Mouse (Mus musculus): ENCODE results near the gene Hsdl2.
"Not testable (repeated sequence)": the region's sequence is repeated elsewhere in the genome, so short reads cannot be mapped to it uniquely, and the experiment has no call there.

The Hsdl2 gene

DNA sequence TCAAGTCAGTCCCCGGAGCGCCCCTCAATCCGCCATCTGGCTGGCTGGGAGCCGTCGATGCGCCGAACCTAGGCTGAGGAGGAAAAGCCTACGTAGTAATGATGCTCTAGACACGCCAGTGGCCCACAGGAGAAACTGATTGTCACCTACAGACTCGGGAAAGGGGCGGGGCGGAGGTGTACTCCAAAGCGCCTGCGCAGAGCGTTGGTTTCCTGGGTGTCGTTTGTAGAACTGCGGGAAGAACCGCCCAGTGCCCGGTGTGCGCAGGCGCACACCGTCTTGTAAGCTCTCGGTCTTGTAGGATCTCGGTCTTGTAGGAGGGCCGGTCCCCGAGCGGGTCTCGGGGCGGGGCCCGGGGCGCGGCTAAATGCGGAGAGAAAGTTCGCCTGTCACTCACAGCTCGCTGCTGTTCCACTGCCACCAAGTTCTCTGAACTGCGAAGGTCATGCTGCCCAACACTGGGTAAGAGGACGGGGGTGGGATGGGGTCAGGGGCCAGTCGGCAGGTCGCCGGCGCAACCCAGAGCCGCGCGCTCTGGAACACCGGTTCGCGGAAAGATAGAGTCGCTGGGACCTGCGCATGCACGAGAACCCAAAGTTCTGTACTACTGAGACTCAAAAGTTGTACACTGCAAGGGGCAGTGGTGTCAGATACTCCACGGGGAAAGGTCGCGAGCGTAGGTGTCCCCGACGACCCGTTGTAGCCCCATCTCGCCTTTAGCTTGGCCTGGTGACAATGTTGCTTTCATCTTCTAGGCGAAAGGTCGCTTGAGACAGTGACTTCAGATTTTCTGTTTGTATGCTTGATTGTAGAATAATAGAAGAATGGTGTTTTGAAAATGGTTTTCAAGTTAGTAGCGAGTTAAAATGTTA is at the start of gene Hsdl2:
Hsdl2 (plus strand) TSS at position 250 of the 872 bp plus-strand sequence.
- DNase-seq (ENCODE audit: low read depth, low spot score) = peak; percentile 100

DNA sequence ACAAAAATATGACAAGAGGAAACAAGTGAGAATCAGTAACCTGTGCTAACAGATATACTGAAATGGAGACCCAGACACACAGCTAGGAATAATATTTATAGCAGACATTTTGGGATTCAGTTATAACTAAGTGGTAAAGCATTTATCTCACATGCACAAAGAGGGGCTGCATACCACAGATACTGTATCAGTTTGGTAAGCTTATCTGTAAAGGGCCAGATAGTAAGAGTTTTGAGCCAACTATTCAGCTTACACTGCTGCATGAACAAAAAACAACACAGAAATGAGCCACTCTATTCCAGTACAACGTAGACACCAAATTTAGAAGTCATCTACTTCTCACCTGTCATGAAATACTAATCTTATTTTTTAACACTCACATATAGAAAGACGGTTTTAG is 48.1 kb upstream of the Hsdl2 start:
- DNase-seq (ENCODE audit: low read depth, low spot score) = no peak

DNA sequence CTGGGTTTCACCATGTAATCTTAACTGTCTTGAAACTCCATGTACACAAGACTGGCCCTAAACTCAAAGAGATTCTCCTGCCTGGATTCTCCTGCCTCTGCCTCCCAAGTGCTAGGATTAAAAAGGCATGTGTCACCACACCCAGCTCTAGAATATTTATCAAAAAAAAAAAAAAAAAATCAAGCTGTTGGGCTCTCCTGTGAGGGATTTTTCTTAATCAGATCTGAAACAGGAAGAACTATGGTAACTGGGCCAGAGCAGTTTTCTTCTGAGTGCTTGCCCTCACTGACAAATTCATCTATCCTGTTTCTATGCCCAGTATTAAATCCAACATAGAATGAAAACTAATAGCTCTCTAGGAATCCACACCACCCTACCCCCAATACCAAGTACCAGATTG is 45.7 kb upstream of the Hsdl2 start:
- DNase-seq (ENCODE audit: low read depth, low spot score) = no peak

DNA sequence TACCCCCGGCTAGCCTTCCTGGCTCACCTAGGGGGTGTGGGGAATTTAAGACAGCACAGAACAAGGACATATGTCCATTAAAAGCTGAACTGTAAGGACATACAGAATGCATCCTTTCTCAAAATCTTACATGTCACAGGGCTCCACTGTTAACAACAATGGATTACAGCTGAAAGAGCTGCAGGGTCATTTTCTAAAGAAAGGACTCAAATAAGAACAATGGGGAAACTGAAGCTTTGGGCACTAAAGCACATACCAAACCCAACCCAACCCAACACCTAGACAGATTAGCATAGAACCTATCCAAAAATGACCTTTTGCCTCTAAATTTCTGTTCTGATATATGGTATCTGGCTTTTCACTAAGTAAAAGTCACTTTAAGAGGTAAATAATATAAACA is 45.1 kb upstream of the Hsdl2 start:
- no peak for DNase-seq (ENCODE audit: low read depth, low spot score)

- no peak for DNase-seq (ENCODE audit: low read depth, low spot score)
Measured at GRCm38 (mm10) chr4:59543006-59543405, 38.4 kb upstream of the Hsdl2 start.

DNA sequence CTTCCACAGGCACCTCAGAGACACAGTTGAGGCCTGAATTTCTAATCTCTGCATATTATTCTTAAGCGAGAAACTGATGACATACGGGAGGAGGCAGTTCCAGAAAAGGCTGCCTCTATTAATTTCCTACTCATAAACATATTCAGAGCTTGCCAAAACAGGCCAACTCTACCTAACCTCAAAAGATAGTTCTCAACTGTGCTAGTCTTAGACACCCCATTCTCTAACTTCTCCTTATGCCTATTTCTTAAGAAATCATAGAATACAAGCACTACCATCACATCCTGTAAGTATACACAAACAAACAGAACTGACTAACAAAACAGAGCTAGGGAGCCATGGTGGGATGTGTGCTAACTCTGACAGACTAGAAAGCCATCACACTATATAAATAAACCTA is 36.7 kb upstream of the Hsdl2 start:
- no peak for DNase-seq (ENCODE audit: low read depth, low spot score)

- DNase-seq (ENCODE audit: low read depth, low spot score) = no peak
Measured at GRCm38 (mm10) chr4:59546285-59547071, 34.9 kb upstream of the Hsdl2 start.

DNA sequence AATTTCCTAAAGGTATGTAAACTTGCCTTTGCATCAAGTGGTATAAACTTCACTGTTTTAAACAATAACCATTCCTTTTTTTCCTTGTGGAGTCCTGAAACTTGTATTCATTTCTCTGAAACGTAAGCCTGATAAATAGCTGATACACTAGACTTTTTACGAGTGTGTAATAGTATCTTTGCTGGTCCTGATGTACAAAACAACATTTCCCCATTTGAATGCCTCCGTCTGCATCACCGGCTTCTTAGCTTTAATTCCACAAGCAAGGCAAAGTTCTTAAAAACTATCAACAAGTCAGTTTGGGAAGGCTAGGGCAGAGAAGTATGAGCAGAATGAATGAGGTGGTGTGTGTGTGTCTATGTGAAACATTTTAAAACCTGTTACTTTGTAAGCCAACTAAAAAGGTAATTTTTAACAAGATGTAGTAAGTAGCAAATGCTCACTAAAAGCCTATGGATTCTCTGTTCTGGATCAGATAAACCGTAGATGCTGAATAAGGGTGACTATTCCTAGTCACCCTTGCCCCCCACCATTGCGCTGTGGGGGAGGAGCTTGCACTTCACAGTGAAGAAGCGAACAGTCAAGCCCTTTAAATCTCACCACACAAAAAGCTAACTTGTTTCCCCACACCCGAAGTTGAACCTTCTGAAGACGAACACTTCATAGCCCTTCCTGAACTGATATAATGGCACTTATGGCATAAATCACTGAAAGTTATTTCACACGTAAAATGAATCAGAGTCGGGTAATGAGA is 34.0 kb upstream of the Hsdl2 start:
- no peak for DNase-seq (ENCODE audit: low read depth, low spot score)

DNA sequence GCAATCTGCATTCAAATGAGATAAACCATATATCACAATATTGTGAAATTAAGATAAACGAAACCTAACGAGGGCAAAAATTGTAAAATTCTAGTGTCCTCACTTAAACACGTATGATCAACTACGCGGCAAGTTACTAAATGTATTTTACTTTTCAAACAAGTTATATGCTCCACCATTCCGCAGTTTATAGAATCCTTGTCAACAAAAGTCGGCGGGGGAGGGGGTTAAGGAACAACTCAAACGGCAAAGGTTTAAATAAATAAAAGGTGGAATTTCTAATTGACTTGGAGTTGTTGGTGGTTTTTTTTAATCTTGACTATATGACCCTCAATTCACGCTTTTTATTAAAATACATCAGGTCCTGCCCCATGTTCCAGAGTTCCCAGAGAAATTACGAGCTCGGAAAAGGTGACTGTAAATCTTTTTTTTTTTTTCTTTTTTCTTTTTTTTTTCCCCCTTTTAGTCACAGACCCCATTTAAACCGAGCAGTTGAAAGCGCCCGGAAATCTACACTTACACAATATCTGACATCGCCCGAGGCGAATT is 33.3 kb upstream of the Hsdl2 start:
- DNase-seq (ENCODE audit: low read depth, low spot score) = no peak

DNA sequence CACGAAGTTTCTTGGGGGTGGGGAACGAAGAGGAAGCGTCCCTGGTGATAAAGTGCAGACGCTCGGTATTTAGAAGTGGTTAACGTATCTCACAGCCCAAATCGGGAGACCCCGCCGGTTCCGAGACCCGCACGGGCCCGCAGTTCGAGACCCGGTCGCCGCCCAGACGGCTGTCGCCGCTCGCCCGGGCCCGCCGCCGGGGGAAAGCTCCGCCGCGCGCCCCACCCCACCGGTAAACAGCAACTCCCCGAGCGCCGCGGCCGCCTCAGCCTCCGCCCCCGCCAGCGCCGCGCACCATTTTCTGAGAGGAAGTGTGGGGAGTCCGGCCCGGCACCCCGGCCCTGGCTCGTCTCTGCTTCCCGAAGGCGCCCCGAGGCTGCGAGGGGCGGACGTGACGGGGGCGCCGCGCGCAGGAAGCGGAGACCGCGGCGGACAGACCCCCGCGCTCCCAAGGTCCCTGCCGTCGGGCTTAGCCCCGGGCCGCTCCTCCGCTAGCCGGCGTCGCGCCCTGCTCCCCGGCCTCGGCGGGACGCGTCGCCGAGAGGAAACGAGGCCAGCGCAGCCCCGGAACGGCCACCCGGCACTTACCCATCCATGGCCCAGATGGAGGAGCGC is 32.7 kb upstream of the Hsdl2 start:
- DNase-seq (ENCODE audit: low read depth, low spot score) = peak; percentile 33

GRCm38 (mm10) chr4:59549175-59549976 is 32.0 kb upstream of the Hsdl2 start, which contains the start of gene Ptbp3:
Gene Ptbp3 (minus strand): TSS chr4:59549364.
- DNase-seq (ENCODE audit: low read depth, low spot score) = peak; percentile 88

DNA sequence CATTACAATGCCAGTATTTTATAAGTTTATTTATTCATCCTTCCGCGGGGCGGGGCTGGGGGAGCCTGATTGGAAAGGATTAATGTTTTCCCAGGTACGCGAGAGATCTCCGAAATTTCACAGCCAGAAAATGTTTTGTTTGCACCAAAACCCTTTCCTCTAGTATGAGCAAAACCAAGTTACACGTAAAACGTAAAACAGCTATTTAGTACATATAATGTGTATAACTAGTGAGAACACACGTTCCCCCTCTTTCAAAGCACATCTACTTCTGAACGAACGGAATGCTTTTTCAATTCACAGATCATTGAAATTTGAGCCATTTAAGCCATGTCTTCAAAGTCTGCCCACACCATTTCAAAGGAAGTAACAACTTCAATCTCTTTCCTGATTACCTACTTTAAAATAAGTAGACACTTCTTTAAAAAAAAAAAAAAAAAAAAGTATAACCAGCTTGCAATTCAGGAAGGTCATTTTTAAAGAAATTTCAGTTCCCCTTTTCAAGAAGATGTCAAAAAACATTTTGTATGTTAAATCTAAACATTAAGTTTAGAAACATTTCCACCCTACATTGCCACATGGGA is 31.3 kb upstream of the Hsdl2 start:
- no peak for DNase-seq (ENCODE audit: low read depth, low spot score)

GRCm38 (mm10) chr4:59551901-59552300 is 29.5 kb upstream of the Hsdl2 start:
- DNase-seq (ENCODE audit: low read depth, low spot score) = no peak

DNA sequence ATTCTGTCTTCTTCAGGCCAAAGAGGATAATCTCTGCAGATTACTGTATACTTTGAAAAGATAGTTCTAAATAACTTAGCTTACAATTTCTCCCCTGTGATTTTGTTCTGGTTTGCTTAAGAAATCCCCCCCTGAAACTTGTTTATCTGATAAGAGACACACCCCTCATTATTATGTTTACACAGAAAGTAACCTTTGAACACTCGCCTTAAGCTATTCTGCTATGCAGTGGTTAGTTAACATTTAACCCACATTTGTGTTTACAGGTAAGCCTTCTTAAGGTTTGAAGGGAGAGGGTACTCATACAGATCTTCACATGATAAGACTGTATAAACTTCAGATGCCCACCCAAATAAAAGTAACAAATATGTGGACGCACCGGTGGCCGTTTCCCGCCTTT is 28.5 kb upstream of the Hsdl2 start:
- no peak for DNase-seq (ENCODE audit: low read depth, low spot score)

DNA sequence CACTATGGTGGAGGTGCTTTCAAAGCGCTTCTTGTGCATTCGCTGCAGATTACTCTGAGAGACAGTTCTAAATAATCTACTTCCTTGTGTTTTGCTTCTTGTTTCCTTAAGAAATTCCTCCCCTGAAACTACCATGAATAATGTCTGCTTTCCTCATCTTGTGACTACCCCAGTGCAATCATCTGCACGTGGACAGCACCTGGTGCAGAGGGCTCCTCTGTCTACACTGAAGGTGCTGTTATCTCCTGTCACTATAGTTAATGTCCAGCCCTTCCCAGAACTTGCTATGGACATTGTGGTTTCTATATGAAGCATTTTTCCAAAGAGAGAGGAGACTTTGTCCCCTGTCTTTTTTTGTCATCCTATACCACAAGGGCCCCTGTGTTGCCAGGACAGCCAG is 27.8 kb upstream of the Hsdl2 start:
- no peak for DNase-seq (ENCODE audit: low read depth, low spot score)

DNA sequence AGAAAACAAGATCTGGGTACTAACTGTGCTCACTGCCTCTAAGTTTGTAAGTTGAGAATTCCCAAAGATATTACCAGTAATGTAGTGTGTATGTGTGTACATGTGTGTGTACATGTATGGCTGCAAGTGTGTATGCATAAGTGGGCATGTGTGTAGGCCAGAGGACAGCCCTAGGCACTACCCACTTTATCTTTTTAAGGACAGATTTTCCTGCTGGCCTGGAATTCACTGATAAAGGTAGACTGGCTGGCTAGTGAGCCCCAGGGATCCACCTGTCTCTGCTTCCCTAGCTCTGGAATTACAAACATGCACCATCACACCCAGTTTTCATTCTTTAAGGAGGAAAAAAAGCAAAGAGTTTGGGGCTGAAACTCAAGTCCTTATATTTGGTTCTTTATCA is 26.2 kb upstream of the Hsdl2 start:
- no peak for DNase-seq (ENCODE audit: low read depth, low spot score)

GRCm38 (mm10) chr4:59557343-59557742 is 24.0 kb upstream of the Hsdl2 start:
- DNase-seq (ENCODE audit: low read depth, low spot score) = not testable (repeated sequence)

DNA sequence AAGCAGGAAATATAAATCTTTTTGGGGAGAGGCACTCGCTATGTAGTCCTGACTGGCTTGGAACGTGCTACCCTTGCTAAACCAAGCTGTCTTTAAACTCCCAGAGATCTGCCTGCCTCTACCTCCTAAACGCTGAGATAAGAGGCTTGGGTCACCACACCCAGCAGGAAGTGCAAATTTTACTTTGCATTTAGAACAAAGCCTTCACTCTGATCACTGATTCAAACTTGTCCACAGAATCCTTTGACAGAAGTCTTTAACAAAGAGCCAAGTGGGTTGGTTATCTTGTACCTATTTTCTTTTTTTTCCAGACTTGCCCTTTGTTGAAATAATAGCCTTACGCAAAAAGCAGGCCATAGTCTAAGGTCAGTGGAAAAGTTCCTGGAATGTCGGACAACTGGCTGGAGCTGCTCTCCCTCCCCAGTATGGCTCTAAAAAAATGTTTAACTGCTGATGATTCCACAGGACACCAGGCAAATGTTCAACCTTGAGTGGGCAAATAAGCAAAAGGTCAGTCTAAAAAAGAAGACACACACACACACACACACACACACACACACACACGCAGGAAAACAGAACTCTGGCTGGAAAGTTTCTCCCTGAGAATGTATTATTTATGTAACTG is 23.2 kb upstream of the Hsdl2 start:
- DNase-seq (ENCODE audit: low read depth, low spot score) = no peak

DNA sequence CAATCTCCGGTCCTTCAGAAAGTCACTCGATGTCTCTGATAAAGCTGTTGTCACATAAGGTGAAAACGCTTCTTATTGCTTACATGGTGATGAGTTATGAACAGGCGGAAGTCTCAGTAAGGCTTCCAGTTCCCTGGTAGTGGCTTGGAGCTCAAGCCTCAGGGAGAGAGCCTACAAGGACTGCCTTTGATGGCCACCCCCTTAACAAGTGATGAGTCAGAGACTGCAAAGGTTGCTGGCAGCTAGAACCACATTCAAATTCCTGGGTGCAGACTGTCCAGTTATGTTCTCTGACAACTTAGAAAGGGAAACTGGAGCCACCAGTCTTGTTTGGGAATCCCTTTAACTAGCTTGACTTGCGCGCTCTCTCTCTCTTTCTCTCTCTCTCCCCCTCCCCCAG is 21.2 kb upstream of the Hsdl2 start:
- DNase-seq (ENCODE audit: low read depth, low spot score) = no peak

DNA sequence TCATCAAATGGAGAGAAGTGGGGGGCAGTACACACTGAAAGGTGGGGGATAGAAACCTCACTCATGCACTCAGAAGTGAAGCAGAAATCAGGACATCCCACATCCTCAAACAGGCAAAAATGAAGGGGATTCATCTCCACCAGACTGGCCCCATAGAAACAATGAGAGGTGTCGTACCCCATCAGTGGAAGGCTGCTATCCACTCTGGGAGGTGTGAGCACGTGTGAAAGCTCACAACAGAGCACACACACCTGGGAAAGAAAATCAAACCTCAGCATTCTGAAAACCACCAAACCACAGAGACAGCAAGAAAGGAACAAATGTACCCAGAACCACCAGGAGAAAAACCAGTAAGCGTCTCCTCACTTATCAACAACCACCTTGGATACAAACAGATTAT is 17.2 kb upstream of the Hsdl2 start:
- DNase-seq (ENCODE audit: low read depth, low spot score) = no peak
